Mouse (Mus musculus): ENCODE results near the gene Ndp. TPM values are rescaled to one million over a fixed set of nuclear protein-coding genes. Genes with fewer than 3 reads are reported as not detected.

Ndp gene
- polyA plus RNA-seq, 1 experiment: not detected

DNA sequence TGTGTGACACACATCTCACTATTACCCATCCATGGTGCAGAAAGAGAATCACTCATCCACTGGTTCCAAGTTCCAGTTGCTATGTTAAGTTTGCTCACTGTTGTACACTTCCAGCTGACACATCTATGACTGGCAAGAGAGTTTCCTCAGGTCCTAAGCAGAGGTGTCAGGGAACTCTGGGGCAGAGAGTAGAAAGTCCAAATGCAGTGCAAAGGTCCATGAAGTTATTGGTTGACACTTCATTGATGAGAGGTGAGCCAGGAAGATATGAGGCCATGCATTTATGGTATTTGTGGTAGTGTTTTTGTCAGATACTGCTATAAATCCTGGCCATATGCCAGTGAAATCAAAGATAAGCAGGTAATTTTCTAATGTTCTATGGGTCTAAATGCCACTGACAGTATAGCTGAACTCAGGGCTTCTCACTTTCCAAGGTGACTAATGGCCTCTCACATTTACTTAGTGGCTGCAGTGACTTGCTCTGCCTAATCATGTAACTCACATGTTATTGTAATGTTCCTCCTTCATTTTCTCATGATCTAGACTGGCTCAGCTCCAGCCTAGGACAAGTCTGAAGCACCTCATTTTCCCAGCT is 75.0 kb downstream of the Ndp start:
- H3K79me2 ChIP-seq (ENCODE audit: control insufficient read depth, insufficient read depth): no peaks in the 10 kb centered on the region
- H3K4me2 ChIP-seq (ENCODE audit: low read depth): no peak overlapping the region
- no peak overlapping the region for H3ac ChIP-seq (ENCODE audit: control insufficient read depth, insufficient read length)
- no peaks in the 10 kb centered on the region for H3K27me3 ChIP-seq (ENCODE audit: control insufficient read depth, insufficient read depth, insufficient read length)
- no peaks in the 10 kb centered on the region for H3K36me3 ChIP-seq (ENCODE audit: control insufficient read depth, insufficient read depth)
- TF ChIP-seq MAX (IDR thresholded peaks at IDR 0.05; ENCODE audit: low read depth) (no peak), REST (IDR thresholded peaks at IDR 0.05; ENCODE audit: insufficient read depth, insufficient read length) (no peak), MYOG (IDR thresholded peaks at IDR 0.05; ENCODE audit: control insufficient read depth in 1 of 3, insufficient read depth in 1 of 3, insufficient read length in 2 of 3, low read depth in 2 of 3) (no peak), USF1 (IDR thresholded peaks at IDR 0.05; ENCODE audit: low read depth) (no peak), MYOD1 (IDR thresholded peaks at IDR 0.05; ENCODE audit: control insufficient read depth in 1 of 3, insufficient read length in 2 of 3, low read depth in 2 of 3) (no peak), SRF (IDR thresholded peaks at IDR 0.05; ENCODE audit: control insufficient read depth, insufficient read length, low read depth) (no peak), E2F4 (IDR thresholded peaks at IDR 0.05; ENCODE audit: insufficient read depth) (no peak), CEBPB (IDR thresholded peaks at IDR 0.05; ENCODE audit: insufficient read depth, poor library complexity, severe bottlenecking) (no peak), POLR2A (IDR thresholded peaks at IDR 0.05; ENCODE audit: insufficient read length, low read depth) (no peak), TCF12 (IDR thresholded peaks at IDR 0.05; ENCODE audit: insufficient read depth, poor library complexity, severe bottlenecking) (no peak), POLR2AphosphoS2 (IDR thresholded peaks at IDR 0.05; ENCODE audit: insufficient read length, low read depth) (no peak), TCF3 (IDR thresholded peaks at IDR 0.05; ENCODE audit: insufficient read length, low read depth) (no peak)
- no peak overlapping the region for H3K4me3 ChIP-seq

Other genes with a start within 250 kb of the Ndp start
- 0.25 TPM for gene Maob, start 94.4 kb downstream of the Ndp start, polyA plus RNA-seq (2012; fragmentation: generic; extraction: Trizol)

Data from myocyte (in vitro differentiated cells).